Mouse (Mus musculus) lung, postnatal 10 days (tissue): ENCODE data around the gene Sema3d.

ENCODE experiments used
- DNase-seq: peaks from one replicate; pipeline ENCODE4 v3.0.0; 2021

Sema3d gene

DNA sequence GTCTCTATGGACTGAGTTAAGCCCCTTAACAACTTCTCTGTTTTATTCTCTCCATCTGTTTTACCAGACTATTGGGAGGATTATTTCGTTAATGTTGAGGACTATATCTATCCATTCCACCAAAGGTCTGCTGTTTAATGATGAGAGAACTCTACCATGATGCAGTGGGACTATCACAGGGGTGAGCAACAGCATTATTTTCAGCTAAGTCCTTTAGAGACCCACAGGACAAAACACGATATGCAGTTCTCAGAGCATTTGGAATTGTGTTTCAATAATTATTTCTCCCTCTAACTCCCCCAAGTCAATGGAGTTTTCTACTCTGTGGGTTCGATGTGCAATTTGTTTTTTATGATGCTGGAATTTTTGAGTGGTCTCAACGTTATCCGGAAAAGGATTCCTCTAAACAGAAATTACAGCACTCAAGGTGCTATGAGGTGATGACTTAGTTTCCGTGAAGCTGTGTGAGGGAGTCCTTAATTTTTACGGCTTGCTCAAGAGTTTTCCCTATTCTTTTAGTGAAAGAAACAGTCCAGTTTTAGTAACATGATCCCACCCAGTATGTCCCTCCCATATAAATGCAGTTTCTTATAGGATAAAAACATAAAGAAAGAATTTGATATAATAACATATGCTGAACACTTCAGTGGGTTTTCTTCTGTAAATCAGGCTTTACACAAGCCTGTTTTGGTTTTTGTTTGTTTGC, 254.7 kb downstream of the Sema3d start:
- no peak for DNase-seq
